Mouse (Mus musculus): ENCODE results near the gene Cttn.
A peak's percentile ranks its signal among the peaks of the same experiment; 100 is the strongest.

The Cttn gene

GRCm38 (mm10) chr7:144444788-144445187 lies 26.0 kb downstream of the Cttn start:
- no peaks in the 10 kb centered on the region for H3K4me1 ChIP-seq (replicated peaks; ENCODE audit: low read depth, low read length)

DNA sequence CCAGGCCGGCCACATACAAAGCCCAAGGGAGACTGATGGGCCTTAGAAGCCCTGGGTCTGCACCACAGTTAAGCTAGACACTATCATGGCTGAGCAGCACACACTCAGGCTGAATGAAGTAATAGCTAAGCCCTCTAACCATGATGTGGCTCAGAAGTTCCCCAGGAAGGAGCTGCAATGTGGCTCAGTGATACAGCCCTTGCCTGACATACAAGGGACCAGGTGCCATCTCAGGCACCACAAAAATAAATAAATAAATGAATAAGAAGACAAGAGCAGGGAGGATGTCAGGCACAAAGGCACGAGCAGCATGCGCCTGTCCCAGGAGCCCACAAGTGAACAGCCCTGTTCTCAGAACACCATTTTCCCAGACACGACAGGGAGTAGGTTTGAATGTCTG lies 28.8 kb downstream of the Cttn start:
- no peak for TF ChIP-seq NANOG (IDR thresholded peaks at IDR 0.05; ENCODE audit: borderline replicate concordance, low read length)
- TF ChIP-seq POU5F1 (IDR thresholded peaks at IDR 0.05; ENCODE audit: borderline replicate concordance, low read length) = no peak
- TF ChIP-seq CTCF (conservative IDR thresholded peaks at IDR 0.05; ENCODE audit: low read length) = no peak
- Histone ChIP-seq H3K9me3 (ENCODE audit: low read length) (no peaks in the 10 kb centered on the region), H3K36me3 (ENCODE audit: insufficient read depth, low read length) (peaks cover 95% of the 10 kb centered on the region), H3K4me1 (replicated peaks; ENCODE audit: low read depth, low read length) (no peaks in the 10 kb centered on the region), H3K4me3 (replicated peaks; ENCODE audit: low read length) (no peak overlapping the region), H3K27me3 (ENCODE audit: insufficient read depth, low read length) (no peaks in the 10 kb centered on the region)

More at GRCm38 (mm10) chr7:144444788-144445187, 26.0 kb downstream of the Cttn start:
- H3K36me3 ChIP-seq (ENCODE audit: insufficient read depth, low read length) = peaks cover 94% of the 10 kb centered on the region
- H3K4me3 ChIP-seq (replicated peaks; ENCODE audit: low read length) = no peak overlapping the region
- no peaks in the 10 kb centered on the region for H3K9me3 ChIP-seq (ENCODE audit: low read length)
- H3K27me3 ChIP-seq (ENCODE audit: insufficient read depth, low read length) = no peaks in the 10 kb centered on the region
- TF ChIP-seq NANOG (IDR thresholded peaks at IDR 0.05; ENCODE audit: borderline replicate concordance, low read length) (no peak), CTCF (conservative IDR thresholded peaks at IDR 0.05; ENCODE audit: low read length) (no peak), POU5F1 (IDR thresholded peaks at IDR 0.05; ENCODE audit: borderline replicate concordance, low read length) (no peak)

GRCm38 (mm10) chr7:144441466-144441865 lies 29.3 kb downstream of the Cttn start:
- H3K9me3 ChIP-seq (ENCODE audit: low read length) = no peaks in the 10 kb centered on the region
- H3K27me3 ChIP-seq (ENCODE audit: insufficient read depth, low read length) = no peaks in the 10 kb centered on the region
- peaks cover 95% of the 10 kb centered on the region for H3K36me3 ChIP-seq (ENCODE audit: insufficient read depth, low read length)
- no peaks in the 10 kb centered on the region for H3K4me1 ChIP-seq (replicated peaks; ENCODE audit: low read depth, low read length)
- TF ChIP-seq CTCF (conservative IDR thresholded peaks at IDR 0.05; ENCODE audit: low read length) (no peak), POU5F1 (IDR thresholded peaks at IDR 0.05; ENCODE audit: borderline replicate concordance, low read length) (no peak), NANOG (IDR thresholded peaks at IDR 0.05; ENCODE audit: borderline replicate concordance, low read length) (no peak)
- no peak overlapping the region for H3K4me3 ChIP-seq (replicated peaks; ENCODE audit: low read length)

DNA sequence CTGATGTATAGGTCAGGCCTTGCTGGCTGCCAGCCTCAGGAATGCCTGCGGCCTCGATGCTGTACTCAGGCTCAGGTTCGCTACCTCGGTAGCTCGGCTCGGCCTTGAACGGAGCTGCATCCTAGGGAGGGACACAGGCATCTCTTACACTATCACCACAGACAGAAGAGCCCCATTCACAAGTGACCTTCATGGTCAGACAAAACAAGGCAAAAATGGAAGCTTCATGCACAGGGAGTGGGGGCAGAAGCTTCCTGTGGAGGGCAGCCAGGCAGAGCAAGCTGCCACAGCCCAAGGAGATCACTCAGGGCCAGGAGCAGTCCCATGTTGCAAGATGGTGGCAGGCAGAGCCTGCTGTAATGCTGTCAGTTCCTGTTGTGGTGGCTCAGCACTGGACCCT lies 32.0 kb downstream of the Cttn start:
- Histone ChIP-seq H3K36me3 (ENCODE audit: insufficient read depth, low read length) (peaks cover 83% of the 10 kb centered on the region), H3K27me3 (ENCODE audit: insufficient read depth, low read length) (no peaks in the 10 kb centered on the region), H3K9me3 (ENCODE audit: low read length) (no peaks in the 10 kb centered on the region), H3K4me3 (replicated peaks; ENCODE audit: low read length) (no peak overlapping the region), H3K4me1 (replicated peaks; ENCODE audit: low read depth, low read length) (no peaks in the 10 kb centered on the region)
- TF ChIP-seq CTCF (conservative IDR thresholded peaks at IDR 0.05; ENCODE audit: low read length) (no peak), POU5F1 (IDR thresholded peaks at IDR 0.05; ENCODE audit: borderline replicate concordance, low read length) (no peak), NANOG (IDR thresholded peaks at IDR 0.05; ENCODE audit: borderline replicate concordance, low read length) (no peak)

DNA sequence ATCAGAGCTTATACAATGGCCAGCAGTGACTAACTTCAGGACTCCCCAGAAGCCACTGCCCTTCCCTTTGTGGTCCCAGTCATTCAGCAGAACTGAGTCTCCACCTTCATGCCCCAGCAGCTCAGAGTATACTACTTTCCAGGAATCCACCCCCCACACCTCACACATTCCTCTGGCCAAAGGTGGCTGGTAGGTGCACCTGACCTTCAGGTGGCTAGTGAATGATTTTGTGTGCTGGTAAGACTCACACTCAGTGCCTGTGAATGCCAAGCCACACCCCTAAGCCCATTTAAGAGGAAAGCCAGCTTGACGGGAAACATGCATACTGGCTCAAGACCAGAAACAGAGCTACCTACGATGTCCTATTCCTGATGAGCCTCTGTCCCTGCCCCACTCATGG lies 37.9 kb downstream of the Cttn start:
- no peak overlapping the region for H3K4me3 ChIP-seq (replicated peaks; ENCODE audit: low read length)
- peaks cover 1% of the 10 kb centered on the region; the same call in 1 of the 2 replicates for H3K27me3 ChIP-seq (ENCODE audit: insufficient read depth, low read length)
- 0 out of 2 replicates have a peak, but pooled peaks cover 2% of the 10 kb centered on the region for H3K4me1 ChIP-seq (replicated peaks; ENCODE audit: low read depth, low read length)
- TF ChIP-seq NANOG (IDR thresholded peaks at IDR 0.05; ENCODE audit: borderline replicate concordance, low read length) (no peak), CTCF (conservative IDR thresholded peaks at IDR 0.05; ENCODE audit: low read length) (no peak), POU5F1 (IDR thresholded peaks at IDR 0.05; ENCODE audit: borderline replicate concordance, low read length) (no peak)
- peaks cover 26% of the 10 kb centered on the region for H3K36me3 ChIP-seq (ENCODE audit: insufficient read depth, low read length)
- no peaks in the 10 kb centered on the region for H3K9me3 ChIP-seq (ENCODE audit: low read length)

DNA sequence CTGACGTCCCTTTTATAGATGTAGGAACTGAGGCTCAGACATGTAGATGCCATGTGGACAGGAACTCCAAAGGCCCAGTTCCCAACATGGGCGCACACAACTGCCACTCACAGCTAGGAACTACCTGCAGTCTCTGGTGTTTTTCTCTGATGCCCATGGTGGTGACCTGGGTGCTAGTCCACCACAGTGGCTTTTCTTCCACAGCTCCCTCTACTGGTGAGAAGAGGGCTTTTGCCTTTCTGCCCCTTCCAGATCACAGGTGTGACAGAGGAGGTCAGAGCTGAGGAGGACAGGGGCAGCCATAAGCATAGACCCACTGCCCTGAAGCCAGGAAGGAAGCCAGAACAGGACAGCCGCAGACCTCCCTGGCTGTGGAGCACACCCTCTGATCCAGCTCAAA lies 43.3 kb downstream of the Cttn start:
- peak; percentile 44 for TF ChIP-seq CTCF (conservative IDR thresholded peaks at IDR 0.05; ENCODE audit: low read length)
- no peak for TF ChIP-seq NANOG (IDR thresholded peaks at IDR 0.05; ENCODE audit: borderline replicate concordance, low read length)
- Histone ChIP-seq H3K27me3 (ENCODE audit: insufficient read depth, low read length) (peaks cover 7% of the 10 kb centered on the region), H3K36me3 (ENCODE audit: insufficient read depth, low read length) (no peaks in the 10 kb centered on the region), H3K4me3 (replicated peaks; ENCODE audit: low read length) (no peak overlapping the region), H3K4me1 (replicated peaks; ENCODE audit: low read depth, low read length) (peaks cover 8% of the 10 kb centered on the region), H3K9me3 (ENCODE audit: low read length) (no peaks in the 10 kb centered on the region)

DNA sequence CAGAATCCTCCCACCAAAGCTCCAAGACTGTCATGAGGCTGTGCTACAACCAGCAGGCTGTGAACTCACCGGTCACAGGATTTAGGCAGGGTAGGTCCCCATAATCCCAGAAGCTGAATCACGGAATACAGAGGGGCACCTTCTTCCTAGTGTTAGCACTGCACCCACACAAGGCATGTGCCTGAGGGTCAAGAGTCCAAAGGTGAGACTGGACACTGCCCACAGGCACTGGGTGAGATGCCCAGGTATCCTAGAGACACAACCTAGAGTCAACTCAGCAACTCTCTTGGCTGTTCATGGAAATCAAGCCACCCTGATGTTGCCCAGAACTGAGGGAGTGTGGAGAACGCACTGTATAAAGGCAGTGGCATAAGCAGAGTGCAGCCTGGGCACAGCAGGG lies 44.2 kb downstream of the Cttn start:
- peaks cover 8% of the 10 kb centered on the region for H3K4me1 ChIP-seq (replicated peaks; ENCODE audit: low read depth, low read length)
- no peak overlapping the region for H3K4me3 ChIP-seq (replicated peaks; ENCODE audit: low read length)
- H3K27me3 ChIP-seq (ENCODE audit: insufficient read depth, low read length) = peaks cover 7% of the 10 kb centered on the region
- H3K36me3 ChIP-seq (ENCODE audit: insufficient read depth, low read length) = no peaks in the 10 kb centered on the region
- no peaks in the 10 kb centered on the region for H3K9me3 ChIP-seq (ENCODE audit: low read length)
- no peak for TF ChIP-seq CTCF (conservative IDR thresholded peaks at IDR 0.05; ENCODE audit: low read length)
- no peak for TF ChIP-seq NANOG (IDR thresholded peaks at IDR 0.05; ENCODE audit: borderline replicate concordance, low read length)
- no peak for TF ChIP-seq POU5F1 (IDR thresholded peaks at IDR 0.05; ENCODE audit: borderline replicate concordance, low read length)

DNA sequence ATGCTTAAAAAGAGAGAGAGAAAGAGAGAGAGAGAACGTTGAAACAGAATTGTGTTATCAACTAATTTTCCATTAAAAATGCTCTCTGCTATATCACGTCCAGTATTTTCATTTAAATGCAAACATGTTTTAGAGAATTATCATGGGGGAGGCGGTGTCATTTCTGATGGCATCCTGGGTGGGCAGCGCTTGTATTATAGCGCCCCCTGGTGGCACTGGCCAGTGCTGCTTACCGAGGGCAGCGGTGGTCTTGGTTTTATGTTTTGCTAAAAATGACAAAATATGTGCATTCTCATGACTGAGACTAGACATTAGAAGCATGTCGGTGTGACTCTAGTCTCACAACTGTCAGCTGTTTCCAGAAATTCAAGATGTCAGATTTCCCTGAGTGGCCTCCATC lies 44.9 kb downstream of the Cttn start:
- H3K9me3 ChIP-seq (ENCODE audit: low read length) = no peaks in the 10 kb centered on the region
- H3K4me1 ChIP-seq (replicated peaks; ENCODE audit: low read depth, low read length) = peaks cover 8% of the 10 kb centered on the region
- TF ChIP-seq POU5F1 (IDR thresholded peaks at IDR 0.05; ENCODE audit: borderline replicate concordance, low read length) (no peak), NANOG (IDR thresholded peaks at IDR 0.05; ENCODE audit: borderline replicate concordance, low read length) (no peak), CTCF (conservative IDR thresholded peaks at IDR 0.05; ENCODE audit: low read length) (peak; percentile 94)
- H3K27me3 ChIP-seq (ENCODE audit: insufficient read depth, low read length) = peaks cover 11% of the 10 kb centered on the region
- no peak overlapping the region for H3K4me3 ChIP-seq (replicated peaks; ENCODE audit: low read length)
- no peaks in the 10 kb centered on the region for H3K36me3 ChIP-seq (ENCODE audit: insufficient read depth, low read length)

GRCm38 (mm10) chr7:144421478-144421877 lies 49.3 kb downstream of the Cttn start:
- H3K36me3 ChIP-seq (ENCODE audit: insufficient read depth, low read length) = no peaks in the 10 kb centered on the region
- TF ChIP-seq CTCF (conservative IDR thresholded peaks at IDR 0.05; ENCODE audit: low read length) (no peak), NANOG (IDR thresholded peaks at IDR 0.05; ENCODE audit: borderline replicate concordance, low read length) (no peak), POU5F1 (IDR thresholded peaks at IDR 0.05; ENCODE audit: borderline replicate concordance, low read length) (no peak)
- peaks cover 20% of the 10 kb centered on the region for H3K27me3 ChIP-seq (ENCODE audit: insufficient read depth, low read length)
- H3K4me1 ChIP-seq (replicated peaks; ENCODE audit: low read depth, low read length) = peaks cover 30% of the 10 kb centered on the region
- no peak overlapping the region for H3K4me3 ChIP-seq (replicated peaks; ENCODE audit: low read length)
- H3K9me3 ChIP-seq (ENCODE audit: low read length) = no peaks in the 10 kb centered on the region
